Mouse (Mus musculus) ES-E14 (cell line): ENCODE results near the gene Gtf3c6. TPM values are rescaled to one million over a fixed set of nuclear protein-coding genes. Genes with fewer than 3 reads are reported as not detected.

Source experiments
- DNase-seq: peaks from one replicate; pipeline ENCODE4 v3.0.0-alpha.2; 2013; ENCODE audit warnings: low read depth, low spot score
- H3K27ac ChIP-seq: 2 replicates; pipeline ENCODE4 v1.5.1; 2012; ENCODE audit warnings: low read depth, mild to moderate bottlenecking, low read length, moderate library complexity, mixed read lengths; ENCODE audit not compliant: poor library complexity, insufficient read depth, severe bottlenecking
- H3K36me3 ChIP-seq: 2 replicates; pipeline ENCODE4 v1.6.1; 2012; ENCODE audit warnings: mild to moderate bottlenecking, low read length, moderate library complexity, mixed read lengths; ENCODE audit not compliant: control insufficient read depth, poor library complexity, insufficient read depth, severe bottlenecking
- H3K4me1 ChIP-seq, 2 experiments: fragments of 150-350 bp in 1 of 2; sonication (generic) in 1 of 2; 2 replicates each; pipeline ENCODE4 v1.6.1; 2012; ENCODE audit warnings: low read length in 2 of 2, mild to moderate bottlenecking in 1 of 2, mixed read lengths in 1 of 2; ENCODE audit not compliant: control insufficient read depth in 2 of 2, insufficient read depth in 2 of 2, poor library complexity in 1 of 2
- H3K4me3 ChIP-seq, 2 experiments: fragments of 150-350 bp in 1 of 2; sonication (generic) in 1 of 2; 2 replicates each; pipeline ENCODE4 v1.5.1; 2012; ENCODE audit warnings: low read length in 2 of 2, low read depth in 1 of 2, mild to moderate bottlenecking in 1 of 2, mixed read lengths in 1 of 2; ENCODE audit not compliant: insufficient read depth in 1 of 2, poor library complexity in 1 of 2, severe bottlenecking in 1 of 2
- H3K9ac ChIP-seq: 2 replicates; pipeline ENCODE4 v1.6.1; 2012; ENCODE audit warnings: low read depth, mild to moderate bottlenecking, low read length, mixed read lengths; ENCODE audit not compliant: poor library complexity, insufficient read depth, severe bottlenecking
- H3K9me3 ChIP-seq: fragments of 150-350 bp; sonication (generic); 2 replicates; pipeline ENCODE4 v1.6.1; 2012; ENCODE audit warnings: low read depth, mild to moderate bottlenecking, low read length; ENCODE audit not compliant: control insufficient read depth, insufficient read depth
- CHD2 ChIP-seq: IDR thresholded peaks from 2 replicates; pipeline ENCODE4 v1.6.1; 2014; ENCODE audit warnings: mild to moderate bottlenecking, low read depth, low read length, inconsistent platforms
- HCFC1 ChIP-seq: IDR thresholded peaks from 2 replicates; pipeline ENCODE4 v1.6.1; 2012; ENCODE audit warnings: low read length, inconsistent platforms, borderline replicate concordance; ENCODE audit not compliant: insufficient read depth
- MAFK ChIP-seq: IDR thresholded peaks from 2 replicates; pipeline ENCODE4 v1.6.1; 2014; ENCODE audit warnings: mild to moderate bottlenecking, low read depth, low read length, inconsistent platforms; ENCODE audit not compliant: insufficient read depth
- ZC3H11A ChIP-seq: IDR thresholded peaks from 2 replicates; pipeline ENCODE4 v1.6.1; 2012; ENCODE audit warnings: low read depth, mild to moderate bottlenecking, inconsistent platforms, low read length, borderline replicate concordance
- ZNF384 ChIP-seq: IDR thresholded peaks from 2 replicates; pipeline ENCODE4 v1.6.1; 2012; ENCODE audit warnings: low read depth, low read length, inconsistent platforms
- in situ Hi-C, 2 experiments: fragments of 600-800 bp; cut with MboI; formaldehyde crosslinking; loops; one replicate each; pipeline ENCODE4 v1.15.1; 2025; ENCODE audit warnings: low sequenced_read_pairs in 2 of 2, inconsistent platforms in 1 of 2; ENCODE audit not compliant: unreplicated experiment in 2 of 2
- total RNA-seq: library from RNA; depleted of rRNA; stranded (reverse); fragments of 300-350 nt; gene quantifications from 2 replicates; pipeline ENCODE4 v1.2.3, GENCODE M21; 2012

Gtf3c6 gene
- total RNA-seq, 1 experiment: 55.5 TPM

GRCm38 (mm10) chr10:40262200-40262599 lies 4.3 kb upstream of the Gtf3c6 start:
- Histone ChIP-seq H3K4me1 (peaks cover 0 to 7% of the 10 kb centered on the region in 2 experiments; a peak in 2 of 4 replicates), H3K9me3 (no peaks in the 10 kb centered on the region), H3K9ac (no peak overlapping the region), H3K4me3 (no peak overlapping the region), H3K36me3 (no peaks in the 10 kb centered on the region), H3K27ac (no peak overlapping the region)
- in situ Hi-C loops: loop anchor here in 1 of 2 experiments (10.0 kb wide), 1 partner anchor 263 kb away; no protein-coding TSS in a partner anchor
- TF ChIP-seq CHD2 (no peak), HCFC1 (no peak), ZC3H11A (no peak), MAFK (no peak), ZNF384 (no peak)
- no peak for DNase-seq

- H3K4me1 ChIP-seq: peaks cover 0 to 7% of the 10 kb centered on the region in 2 experiments; a peak in 2 of 4 replicates
- no peaks in the 10 kb centered on the region for H3K9me3 ChIP-seq
Measured at GRCm38 (mm10) chr10:40260305-40260704, 2.4 kb upstream of the Gtf3c6 start.

GRCm38 (mm10) chr10:40259542-40259941 lies 1.6 kb upstream of the Gtf3c6 start:
- no peak overlapping the region for H3K9ac ChIP-seq
- no peak for TF ChIP-seq MAFK
- TF ChIP-seq ZC3H11A: no peak
- no peak for TF ChIP-seq HCFC1
- no peak for TF ChIP-seq CHD2
- no peaks in the 10 kb centered on the region for H3K9me3 ChIP-seq
- H3K4me3 ChIP-seq: no peak overlapping the region
- peaks cover 2% of the 10 kb centered on the region; the same call in 1 of the 2 replicates for H3K36me3 ChIP-seq
- in situ Hi-C loops: no loop called here
- peaks cover 0 to 7% of the 10 kb centered on the region in 2 experiments; a peak in 2 of 4 replicates for H3K4me1 ChIP-seq
- H3K27ac ChIP-seq: no peak overlapping the region; the same call in 1 of the 2 replicates
- DNase-seq: no peak

More at GRCm38 (mm10) chr10:40260305-40260704, 2.4 kb upstream of the Gtf3c6 start:
- peaks cover 2% of the 10 kb centered on the region; the same call in 1 of the 2 replicates for H3K36me3 ChIP-seq
- H3K9ac ChIP-seq: no peak overlapping the region; the same call in 1 of the 2 replicates
- TF ChIP-seq ZNF384 (no peak), ZC3H11A (no peak), MAFK (no peak)
- no peak overlapping the region for H3K4me3 ChIP-seq
- H3K27ac ChIP-seq: no peak overlapping the region; the same call in 1 of the 2 replicates
- in situ Hi-C loops: loop anchor here in 1 of 2 experiments (10.0 kb wide), 1 partner anchor 264 kb away; no protein-coding TSS in a partner anchor
- no peak for DNase-seq

- peak; percentile 45 for DNase-seq
- Histone ChIP-seq H3K27ac (no peak overlapping the region), H3K4me1 (peaks cover 0 to 7% of the 10 kb centered on the region in 2 experiments; a peak in 2 of 4 replicates), H3K9ac (no peak overlapping the region), H3K4me3 (no peak overlapping the region), H3K36me3 (peaks cover 4% of the 10 kb centered on the region; the same call in 1 of the 2 replicates), H3K9me3 (no peaks in the 10 kb centered on the region)
- TF ChIP-seq HCFC1: no peak
- TF ChIP-seq ZC3H11A: no peak
- in situ Hi-C loops: no loop called here
Measured at GRCm38 (mm10) chr10:40258976-40259375, 1.1 kb upstream of the Gtf3c6 start.

DNA sequence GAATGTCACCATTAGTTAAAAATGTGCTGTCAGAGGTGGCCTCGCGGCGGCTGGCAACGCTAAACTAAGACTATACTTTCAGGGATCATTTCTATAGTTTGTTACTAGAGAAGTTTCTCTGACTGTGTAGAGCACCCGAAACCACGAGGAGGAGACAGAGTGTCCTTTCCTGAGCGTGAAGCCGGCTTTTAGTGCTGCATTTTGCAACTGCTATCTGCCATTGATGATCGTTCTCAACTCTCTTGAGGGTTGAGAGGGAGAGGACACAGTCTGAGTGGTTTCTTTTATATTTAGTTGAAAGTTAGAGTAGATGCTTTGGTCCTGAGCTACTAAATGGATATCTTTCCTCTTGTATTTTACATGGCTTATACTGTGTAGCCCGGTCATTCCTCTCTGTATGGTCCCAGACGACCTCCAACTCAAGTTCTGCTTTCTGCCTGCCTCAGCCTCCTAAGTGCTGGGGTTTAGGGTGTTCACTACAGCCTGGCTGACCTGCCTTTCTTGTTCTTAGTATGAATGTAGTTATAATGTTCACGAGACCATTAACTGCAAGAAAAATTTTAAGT lies 576 bp upstream of the Gtf3c6 start:
- Histone ChIP-seq H3K36me3 (peaks cover 4% of the 10 kb centered on the region; the same call in 1 of the 2 replicates), H3K27ac (no peak overlapping the region; the same call in 1 of the 2 replicates), H3K9me3 (no peaks in the 10 kb centered on the region), H3K9ac (no peak overlapping the region), H3K4me3 (no peak overlapping the region), H3K4me1 (peaks cover 0 to 7% of the 10 kb centered on the region in 2 experiments; a peak in 2 of 4 replicates)
- peak; percentile 87 for TF ChIP-seq HCFC1
- TF ChIP-seq ZC3H11A: no peak
- no peak for TF ChIP-seq MAFK
- TF ChIP-seq CHD2: no peak
- TF ChIP-seq ZNF384: no peak
- in situ Hi-C loops: no loop called here
- DNase-seq: peak; percentile 93
